Mouse (Mus musculus) liver, adult 2 months (tissue): ENCODE data around the gene Fam171a2. TPM values are rescaled to one million over a fixed set of nuclear protein-coding genes. Genes with fewer than 3 reads are reported as not detected.

Source experiments
- DNase-seq: peaks from one replicate; pipeline ENCODE4 v3.0.0-alpha.2; 2011; ENCODE audit warnings: low read depth, low spot score; ENCODE audit errors: extremely low read depth
- H3K27ac ChIP-seq: fragments of 200-500 bp; replicated peaks from 2 replicates; pipeline ENCODE4 v1.5.1; 2012; ENCODE audit warnings: low read depth, mild to moderate bottlenecking, control low read depth, inconsistent platforms, low read length; ENCODE audit not compliant: insufficient read depth
- H3K27me3 ChIP-seq: fragments of 200-500 bp; 2 replicates; pipeline ENCODE4 v1.6.1; 2012; ENCODE audit warnings: mild to moderate bottlenecking, moderate library complexity, low read length, inconsistent platforms; ENCODE audit not compliant: control insufficient read depth, insufficient read depth
- H3K36me3 ChIP-seq: fragments of 200-500 bp; 2 replicates; pipeline ENCODE4 v1.6.1; 2012; ENCODE audit warnings: low read length, inconsistent platforms; ENCODE audit not compliant: control insufficient read depth, insufficient read depth
- H3K4me1 ChIP-seq: fragments of 200-500 bp; 2 replicates; pipeline ENCODE4 v1.6.1; 2011; ENCODE audit warnings: low read length; ENCODE audit not compliant: control insufficient read depth, insufficient read depth
- H3K4me3 ChIP-seq: fragments of 200-500 bp; 2 replicates; pipeline ENCODE4 v1.5.1; 2011; ENCODE audit warnings: low read depth, mild to moderate bottlenecking, control low read depth, low read length, moderate library complexity; ENCODE audit not compliant: insufficient read depth
- H3K79me2 ChIP-seq: fragments of 200-500 bp; 2 replicates; pipeline ENCODE4 v1.6.1; 2012; ENCODE audit warnings: inconsistent platforms, mild to moderate bottlenecking, low read length, moderate library complexity; ENCODE audit not compliant: control insufficient read depth, insufficient read depth
- H3K9ac ChIP-seq: fragments of 200-500 bp; 2 replicates; pipeline ENCODE4 v1.6.1; 2012; ENCODE audit warnings: low read depth, mild to moderate bottlenecking, control low read depth, inconsistent platforms, low read length
- CTCF ChIP-seq: fragments of 200-500 bp; IDR thresholded peaks from 2 replicates; pipeline ENCODE4 v1.5.1; 2011; ENCODE audit warnings: low read depth, low read length, control low read depth
- POLR2A ChIP-seq: fragments of 200-500 bp; IDR thresholded peaks from 2 replicates; pipeline ENCODE4 v1.6.1; 2011; ENCODE audit warnings: low read length, control low read depth; ENCODE audit not compliant: insufficient read depth; ENCODE audit errors: extremely low read depth
- WGBS: fragments of 180-500 bp; shearing (Covaris S2); methylation state at CpG from one replicate; pipeline ENCODE4 v1.1.7; 2018; 5-methylcytosine and 5-hydroxymethylcytosine counted together
- polyA plus RNA-seq: library from polyadenylated mRNA; depleted of rRNA; stranded (reverse); fragments of >200 nt; gene quantifications from 2 replicates; pipeline ENCODE4 v1.2.3, GENCODE M21; 2012
- total RNA-seq: library from RNA; depleted of rRNA; stranded (reverse); fragments of >200 nt; gene quantifications from 2 replicates; pipeline ENCODE4 v1.2.3, GENCODE M21; 2014

Fam171a2 gene
- total and polyA plus RNA-seq, 2 experiments, result 1.0 to 1.8 TPM

GRCm38 (mm10) chr11:102435754-102436470 is 11.6 kb downstream of the Fam171a2 start:
- Histone ChIP-seq H3K27ac (no peak overlapping the region), H3K27me3 (no peaks in the 10 kb centered on the region)

GRCm38 (mm10) chr11:102434816-102435705 is 12.4 kb downstream of the Fam171a2 start:
- Histone ChIP-seq H3K4me3 (no peak overlapping the region), H3K36me3 (peaks cover 11% of the 10 kb centered on the region; the same call in 1 of the 2 replicates), H3K9ac (no peak overlapping the region), H3K27ac (no peak overlapping the region), H3K79me2 (no peaks in the 10 kb centered on the region; the same call in 1 of the 2 replicates), H3K27me3 (no peaks in the 10 kb centered on the region), H3K4me1 (peaks cover 16% of the 10 kb centered on the region)
- WGBS, result 86% methylated on average over 11 of the region's 11 CpGs
- TF ChIP-seq POLR2A (no peak), CTCF (no peak)
- DNase-seq, result no peak

More at GRCm38 (mm10) chr11:102435754-102436470, 11.6 kb downstream of the Fam171a2 start:
- H3K79me2 ChIP-seq, result no peaks in the 10 kb centered on the region; the same call in 1 of the 2 replicates
- no peak for TF ChIP-seq CTCF
- TF ChIP-seq POLR2A, result no peak
- H3K4me3 ChIP-seq, result no peak overlapping the region
- 89% methylated on average over 18 of the region's 18 CpGs for WGBS
- H3K36me3 ChIP-seq, result peaks cover 11% of the 10 kb centered on the region; the same call in 1 of the 2 replicates
- peaks cover 16% of the 10 kb centered on the region for H3K4me1 ChIP-seq
- H3K9ac ChIP-seq, result no peak overlapping the region
- DNase-seq, result no peak

- H3K79me2 ChIP-seq, result no peaks in the 10 kb centered on the region; the same call in 1 of the 2 replicates
- peaks cover 11% of the 10 kb centered on the region; the same call in 1 of the 2 replicates for H3K36me3 ChIP-seq
- no peaks in the 10 kb centered on the region for H3K27me3 ChIP-seq
- no peak overlapping the region for H3K27ac ChIP-seq
- H3K9ac ChIP-seq, result no peak overlapping the region
- no peak overlapping the region for H3K4me3 ChIP-seq
- WGBS, result 23% methylated on average over 7 of the region's 7 CpGs
- TF ChIP-seq CTCF, result peak; percentile 92
- no peak for TF ChIP-seq POLR2A
- H3K4me1 ChIP-seq, result peaks cover 17% of the 10 kb centered on the region
- peak; percentile 64 for DNase-seq
These were observed 13.1 kb downstream of the Fam171a2 start for GRCm38 (mm10) chr11:102434406-102434805.

GRCm38 (mm10) chr11:102433866-102434265 is 13.6 kb downstream of the Fam171a2 start:
- H3K27ac ChIP-seq, result no peak overlapping the region
- H3K79me2 ChIP-seq, result no peaks in the 10 kb centered on the region; the same call in 1 of the 2 replicates
- no peak for TF ChIP-seq POLR2A
- no peak for TF ChIP-seq CTCF
- no peak overlapping the region for H3K4me3 ChIP-seq
- H3K36me3 ChIP-seq, result peaks cover 11% of the 10 kb centered on the region; the same call in 1 of the 2 replicates
- H3K4me1 ChIP-seq, result peaks cover 18% of the 10 kb centered on the region
- WGBS, result 84% methylated on average over 7 of the region's 7 CpGs
- H3K27me3 ChIP-seq, result no peaks in the 10 kb centered on the region
- no peak for DNase-seq
- H3K9ac ChIP-seq, result 0 out of 2 replicates have a peak overlapping the region, but pooled peaks have one; percentile 39

DNA sequence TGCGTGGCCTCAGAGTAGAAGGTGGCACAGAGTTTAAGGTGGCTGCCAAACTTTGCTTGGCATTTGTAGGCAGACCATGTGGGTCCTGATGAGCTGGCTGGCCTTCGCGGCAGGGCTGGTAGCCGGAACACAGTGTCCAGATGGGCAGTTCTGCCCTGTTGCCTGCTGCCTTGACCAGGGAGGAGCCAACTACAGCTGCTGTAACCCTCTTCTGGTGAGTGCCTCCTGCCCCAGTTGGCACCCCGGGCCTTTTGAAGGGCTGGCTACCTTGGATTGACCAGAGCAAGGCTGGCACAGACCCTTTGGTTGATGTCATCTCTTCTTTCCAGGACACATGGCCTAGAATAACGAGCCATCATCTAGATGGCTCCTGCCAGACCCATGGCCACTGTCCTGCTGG is 14.6 kb downstream of the Fam171a2 start:
- no peaks in the 10 kb centered on the region for H3K27me3 ChIP-seq
- peaks cover 11% of the 10 kb centered on the region; the same call in 1 of the 2 replicates for H3K36me3 ChIP-seq
- 20% methylated on average over 6 of the region's 6 CpGs for WGBS
- H3K9ac ChIP-seq, result peak overlapping the region; percentile 39
- DNase-seq, result peak; percentile 99
- peaks cover 18% of the 10 kb centered on the region for H3K4me1 ChIP-seq
- H3K27ac ChIP-seq, result peak overlapping the region; percentile 83
- TF ChIP-seq POLR2A (no peak), CTCF (no peak)
- H3K4me3 ChIP-seq, result no peak overlapping the region
- no peaks in the 10 kb centered on the region; the same call in 1 of the 2 replicates for H3K79me2 ChIP-seq
